Mouse (Mus musculus): ENCODE results near the gene Nucb1. TPM values are rescaled to one million over a fixed set of nuclear protein-coding genes. Genes with fewer than 3 reads are reported as not detected.

Gene Nucb1
- total and polyA plus RNA-seq, 2 experiments from 2014 or later, result 137 TPM

DNA sequence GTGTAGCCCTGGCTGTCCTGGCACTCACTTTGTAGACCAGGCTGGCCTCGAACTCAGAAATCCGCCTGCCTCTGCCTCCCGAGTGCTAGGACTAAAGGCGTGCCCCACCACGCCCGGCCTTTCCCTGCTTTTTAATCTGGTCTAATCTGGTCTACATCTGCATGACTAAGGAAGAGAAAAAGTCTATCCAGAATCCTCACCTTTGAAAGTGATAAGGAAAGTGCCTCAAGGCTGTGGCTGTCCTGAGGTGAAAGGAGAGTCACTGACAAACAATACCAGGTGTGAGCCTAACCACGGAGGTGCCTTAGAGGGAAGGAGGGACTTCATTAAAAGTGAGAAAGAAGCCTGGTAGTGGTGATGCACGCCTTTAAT, 41.3 kb upstream of the Nucb1 start:
- H3K4me3 ChIP-seq (ENCODE audit: low read depth, low read length), result no peak overlapping the region
- DNase-seq (ENCODE audit: low spot score) (no peak), ATAC-seq (ENCODE audit: low FRiP score) (no peak)
- H3K9ac ChIP-seq (replicated peaks; ENCODE audit: low read length, poor library complexity, severe bottlenecking), result no peak overlapping the region
- no peak for TF ChIP-seq CTCF (IDR thresholded peaks at IDR 0.05)
- no peaks in the 10 kb centered on the region for H3K4me1 ChIP-seq (ENCODE audit: insufficient read depth, low read length)
- H3K27me3 ChIP-seq (ENCODE audit: insufficient read depth, low read length), result no peaks in the 10 kb centered on the region
- WGBS, result 84% methylated on average over 8 of the region's 8 CpGs
- H3K9me3 ChIP-seq (ENCODE audit: low read length), result no peaks in the 10 kb centered on the region
- no peak overlapping the region for H3K4me2 ChIP-seq (ENCODE audit: low read depth, low read length, poor library complexity, severe bottlenecking)
- no peaks in the 10 kb centered on the region for H3K36me3 ChIP-seq (ENCODE audit: insufficient read depth, low read length)
- no peak overlapping the region for H3K27ac ChIP-seq (ENCODE audit: low read depth, low read length)

- DNase-seq (ENCODE audit: low spot score) (no peak), ATAC-seq (ENCODE audit: low FRiP score) (no peak)
- Histone ChIP-seq H3K4me3 (ENCODE audit: low read depth, low read length) (no peak overlapping the region), H3K4me1 (ENCODE audit: insufficient read depth, low read length) (no peaks in the 10 kb centered on the region), H3K4me2 (ENCODE audit: low read depth, low read length, poor library complexity, severe bottlenecking) (no peak overlapping the region), H3K27ac (ENCODE audit: low read depth, low read length) (no peak overlapping the region), H3K36me3 (ENCODE audit: insufficient read depth, low read length) (no peaks in the 10 kb centered on the region), H3K9ac (replicated peaks; ENCODE audit: low read length, poor library complexity, severe bottlenecking) (no peak overlapping the region), H3K9me3 (ENCODE audit: low read length) (no peaks in the 10 kb centered on the region), H3K27me3 (ENCODE audit: insufficient read depth, low read length) (no peaks in the 10 kb centered on the region)
- no peak for TF ChIP-seq CTCF (IDR thresholded peaks at IDR 0.05)
- WGBS, result 81% methylated on average over 11 of the region's 11 CpGs
Measured at GRCm38 (mm10) chr7:45550821-45551511, 40.8 kb upstream of the Nucb1 start.

GRCm38 (mm10) chr7:45549641-45550436, 39.6 kb upstream of the Nucb1 start:
- DNase-seq (ENCODE audit: low spot score), result no peak
- TF ChIP-seq CTCF (IDR thresholded peaks at IDR 0.05), result no peak
- no peak overlapping the region for H3K4me3 ChIP-seq (ENCODE audit: low read depth, low read length)
- no peak for ATAC-seq (ENCODE audit: low FRiP score)
- H3K9me3 ChIP-seq (ENCODE audit: low read length), result no peaks in the 10 kb centered on the region
- no peak overlapping the region for H3K27ac ChIP-seq (ENCODE audit: low read depth, low read length)
- no peaks in the 10 kb centered on the region for H3K27me3 ChIP-seq (ENCODE audit: insufficient read depth, low read length)
- H3K4me2 ChIP-seq (ENCODE audit: low read depth, low read length, poor library complexity, severe bottlenecking), result no peak overlapping the region
- H3K9ac ChIP-seq (replicated peaks; ENCODE audit: low read length, poor library complexity, severe bottlenecking), result no peak overlapping the region
- H3K36me3 ChIP-seq (ENCODE audit: insufficient read depth, low read length), result no peaks in the 10 kb centered on the region
- 88% methylated on average over 16 of the region's 16 CpGs for WGBS
- H3K4me1 ChIP-seq (ENCODE audit: insufficient read depth, low read length), result no peaks in the 10 kb centered on the region

GRCm38 (mm10) chr7:45544525-45544924, 34.3 kb upstream of the Nucb1 start:
- H3K4me3 ChIP-seq (ENCODE audit: low read depth, low read length), result no peak overlapping the region
- 0 out of 2 replicates have a peak, but pooled peaks have one; percentile 2 for TF ChIP-seq CTCF (IDR thresholded peaks at IDR 0.05)
- ATAC-seq (ENCODE audit: low FRiP score) (no peak), DNase-seq (ENCODE audit: low spot score) (no peak)
- H3K4me2 ChIP-seq (ENCODE audit: low read depth, low read length, poor library complexity, severe bottlenecking), result no peak overlapping the region
- 95% methylated on average over 1 of the region's 1 CpGs for WGBS
- no peak overlapping the region for H3K9ac ChIP-seq (replicated peaks; ENCODE audit: low read length, poor library complexity, severe bottlenecking)
- H3K27ac ChIP-seq (ENCODE audit: low read depth, low read length), result no peak overlapping the region
- H3K4me1 ChIP-seq (ENCODE audit: insufficient read depth, low read length), result no peaks in the 10 kb centered on the region
- H3K9me3 ChIP-seq (ENCODE audit: low read length), result no peaks in the 10 kb centered on the region
- H3K27me3 ChIP-seq (ENCODE audit: insufficient read depth, low read length), result no peaks in the 10 kb centered on the region
- no peaks in the 10 kb centered on the region for H3K36me3 ChIP-seq (ENCODE audit: insufficient read depth, low read length)

GRCm38 (mm10) chr7:45540213-45540612, 30.0 kb upstream of the Nucb1 start:
- ATAC-seq (ENCODE audit: low FRiP score) (no peak), DNase-seq (ENCODE audit: low spot score) (peak; percentile 10)
- 43% methylated on average over 2 of the region's 2 CpGs for WGBS
- Histone ChIP-seq H3K4me2 (ENCODE audit: low read depth, low read length, poor library complexity, severe bottlenecking) (no peak overlapping the region), H3K36me3 (ENCODE audit: insufficient read depth, low read length) (no peaks in the 10 kb centered on the region), H3K9me3 (ENCODE audit: low read length) (no peaks in the 10 kb centered on the region), H3K27ac (ENCODE audit: low read depth, low read length) (no peak overlapping the region), H3K9ac (replicated peaks; ENCODE audit: low read length, poor library complexity, severe bottlenecking) (no peak overlapping the region), H3K27me3 (ENCODE audit: insufficient read depth, low read length) (no peaks in the 10 kb centered on the region), H3K4me1 (ENCODE audit: insufficient read depth, low read length) (peaks cover 4% of the 10 kb centered on the region; the same call in 1 of the 2 replicates), H3K4me3 (ENCODE audit: low read depth, low read length) (no peak overlapping the region)
- TF ChIP-seq CTCF (IDR thresholded peaks at IDR 0.05), result no peak

- H3K9ac ChIP-seq (replicated peaks; ENCODE audit: low read length, poor library complexity, severe bottlenecking), result no peak overlapping the region
- no peak for TF ChIP-seq CTCF (IDR thresholded peaks at IDR 0.05)
- peaks cover 4% of the 10 kb centered on the region; the same call in 1 of the 2 replicates for H3K4me1 ChIP-seq (ENCODE audit: insufficient read depth, low read length)
- 78% methylated on average over 3 of the region's 3 CpGs for WGBS
- no peak overlapping the region for H3K4me3 ChIP-seq (ENCODE audit: low read depth, low read length)
- H3K27ac ChIP-seq (ENCODE audit: low read depth, low read length), result no peak overlapping the region
- no peaks in the 10 kb centered on the region for H3K27me3 ChIP-seq (ENCODE audit: insufficient read depth, low read length)
- no peak for ATAC-seq (ENCODE audit: low FRiP score)
- no peak overlapping the region for H3K4me2 ChIP-seq (ENCODE audit: low read depth, low read length, poor library complexity, severe bottlenecking)
- no peak for DNase-seq (ENCODE audit: low spot score)
- no peaks in the 10 kb centered on the region for H3K36me3 ChIP-seq (ENCODE audit: insufficient read depth, low read length)
- no peaks in the 10 kb centered on the region for H3K9me3 ChIP-seq (ENCODE audit: low read length)
Measured at GRCm38 (mm10) chr7:45539095-45539494, 28.9 kb upstream of the Nucb1 start.
